Mouse (Mus musculus): ENCODE data around the gene Rassf10. TPM values are rescaled to one million over a fixed set of nuclear protein-coding genes. Genes with fewer than 3 reads are reported as not detected.
"Not testable (repeated sequence)": the region's sequence is repeated elsewhere in the genome, so short reads cannot be mapped to it uniquely, and the experiment has no call there.

Rassf10 gene
- polyA plus RNA-seq, 1 experiment from 2014 or later: 2.8 TPM

DNA sequence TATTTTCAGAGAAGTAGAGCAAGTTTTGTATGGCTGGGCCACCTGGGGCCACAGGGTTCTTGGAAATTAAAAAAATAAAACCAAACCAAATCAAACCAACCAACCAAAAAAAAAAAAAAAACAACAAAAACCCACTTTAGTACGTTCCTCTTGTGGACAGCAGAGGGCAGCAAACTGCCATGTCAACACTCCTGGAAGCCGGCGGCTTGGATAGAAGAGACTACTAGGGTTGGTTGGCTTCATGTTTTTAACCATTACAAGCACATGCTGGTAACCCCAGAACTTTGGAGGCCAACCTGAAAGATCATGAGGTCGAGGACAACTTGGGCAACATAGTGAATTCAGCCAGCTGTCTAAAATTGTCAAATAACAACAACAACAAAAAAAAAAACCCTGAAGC lies 33.9 kb upstream of the Rassf10 start:
- peaks cover 4% of the 10 kb centered on the region for H3K4me1 ChIP-seq (ENCODE audit: control insufficient read depth, insufficient read depth, low read length)
- no peak overlapping the region for H3K9ac ChIP-seq (replicated peaks; ENCODE audit: low read length)
- ATAC-seq (ENCODE audit: low FRiP score, low TSS enrichment) (no peak), DNase-seq (peak; percentile 91)
- no peak overlapping the region for H3K27ac ChIP-seq (replicated peaks; ENCODE audit: low read depth, low read length)
- no peaks in the 10 kb centered on the region for H3K36me3 ChIP-seq (ENCODE audit: control insufficient read depth, insufficient read depth, low read length)
- H3K4me3 ChIP-seq (replicated peaks; ENCODE audit: low read depth, low read length): no peak overlapping the region
- H3K4me2 ChIP-seq (ENCODE audit: low read length): no peak overlapping the region
- no peaks in the 10 kb centered on the region for H3K9me3 ChIP-seq (ENCODE audit: control insufficient read depth, low read length)
- WGBS: under 1% methylated on average over 4 of the region's 4 CpGs
- no peaks in the 10 kb centered on the region for H3K27me3 ChIP-seq (ENCODE audit: control insufficient read depth, insufficient read depth, low read length)

- Histone ChIP-seq H3K27ac (replicated peaks; ENCODE audit: low read depth, low read length) (no peak overlapping the region), H3K9ac (replicated peaks; ENCODE audit: low read length) (no peak overlapping the region), H3K4me3 (replicated peaks; ENCODE audit: low read depth, low read length) (no peak overlapping the region), H3K27me3 (ENCODE audit: control insufficient read depth, insufficient read depth, low read length) (no peaks in the 10 kb centered on the region), H3K4me1 (ENCODE audit: control insufficient read depth, insufficient read depth, low read length) (peaks cover 4% of the 10 kb centered on the region), H3K9me3 (ENCODE audit: control insufficient read depth, low read length) (no peaks in the 10 kb centered on the region), H3K4me2 (ENCODE audit: low read length) (no peak overlapping the region), H3K36me3 (ENCODE audit: control insufficient read depth, insufficient read depth, low read length) (no peaks in the 10 kb centered on the region)
- ATAC-seq (ENCODE audit: low FRiP score, low TSS enrichment) (no peak), DNase-seq (peak; percentile 37)
- 36% methylated on average over 4 of the region's 4 CpGs for WGBS
Observed at GRCm38 (mm10) chr7:112922801-112923200, 31.0 kb upstream of the Rassf10 start.

GRCm38 (mm10) chr7:112923712-112924111 lies 30.1 kb upstream of the Rassf10 start:
- Histone ChIP-seq H3K4me1 (ENCODE audit: control insufficient read depth, insufficient read depth, low read length) (no peaks in the 10 kb centered on the region; the same call in 1 of the 2 replicates), H3K27ac (replicated peaks; ENCODE audit: low read depth, low read length) (no peak overlapping the region), H3K9ac (replicated peaks; ENCODE audit: low read length) (no peak overlapping the region), H3K36me3 (ENCODE audit: control insufficient read depth, insufficient read depth, low read length) (no peaks in the 10 kb centered on the region), H3K4me2 (ENCODE audit: low read length) (no peak overlapping the region), H3K27me3 (ENCODE audit: control insufficient read depth, insufficient read depth, low read length) (no peaks in the 10 kb centered on the region), H3K4me3 (replicated peaks; ENCODE audit: low read depth, low read length) (no peak overlapping the region), H3K9me3 (ENCODE audit: control insufficient read depth, low read length) (no peaks in the 10 kb centered on the region)
- ATAC-seq (ENCODE audit: low FRiP score, low TSS enrichment): no peak
- DNase-seq: no peak
- WGBS: 76% methylated on average over 3 of the region's 3 CpGs

DNA sequence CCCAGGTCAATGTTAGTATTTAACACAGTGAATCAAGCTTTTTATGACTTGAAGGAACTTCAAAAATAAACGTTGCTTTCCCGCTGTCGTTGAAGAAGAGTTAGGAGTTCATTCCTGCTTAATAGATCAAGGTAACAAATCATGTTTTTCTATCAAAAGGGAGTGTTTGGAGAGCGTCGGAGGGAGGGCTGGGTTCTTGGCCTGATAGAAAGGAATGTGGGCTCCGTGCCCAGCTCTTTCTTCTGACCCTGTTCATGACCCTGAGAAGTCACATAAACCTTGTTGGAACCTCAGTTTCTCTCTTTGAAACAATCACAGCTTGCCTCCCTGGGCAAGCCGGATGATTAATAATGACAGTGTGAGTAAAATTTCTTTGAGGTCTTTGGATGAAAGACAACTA lies 23.1 kb upstream of the Rassf10 start:
- Histone ChIP-seq H3K4me2 (ENCODE audit: low read length) (no peak overlapping the region), H3K36me3 (ENCODE audit: control insufficient read depth, insufficient read depth, low read length) (no peaks in the 10 kb centered on the region), H3K4me1 (ENCODE audit: control insufficient read depth, insufficient read depth, low read length) (no peaks in the 10 kb centered on the region), H3K27me3 (ENCODE audit: control insufficient read depth, insufficient read depth, low read length) (no peaks in the 10 kb centered on the region), H3K9me3 (ENCODE audit: control insufficient read depth, low read length) (no peaks in the 10 kb centered on the region), H3K4me3 (replicated peaks; ENCODE audit: low read depth, low read length) (no peak overlapping the region), H3K9ac (replicated peaks; ENCODE audit: low read length) (no peak overlapping the region), H3K27ac (replicated peaks; ENCODE audit: low read depth, low read length) (no peak overlapping the region)
- ATAC-seq (ENCODE audit: low FRiP score, low TSS enrichment) (no peak), DNase-seq (no peak)
- 74% methylated on average over 7 of the region's 7 CpGs for WGBS

- DNase-seq; H3K36me3 ChIP-seq (ENCODE audit: control insufficient read depth, insufficient read depth, low read length); H3K4me3 ChIP-seq (replicated peaks; ENCODE audit: low read depth, low read length); H3K4me1 ChIP-seq (ENCODE audit: control insufficient read depth, insufficient read depth, low read length); H3K9me3 ChIP-seq (ENCODE audit: control insufficient read depth, low read length); H3K27me3 ChIP-seq (ENCODE audit: control insufficient read depth, insufficient read depth, low read length); H3K4me2 ChIP-seq (ENCODE audit: low read length); H3K9ac ChIP-seq (replicated peaks; ENCODE audit: low read length); H3K27ac ChIP-seq (replicated peaks; ENCODE audit: low read depth, low read length); ATAC-seq (ENCODE audit: low FRiP score, low TSS enrichment): not testable (repeated sequence)
- WGBS: 88% methylated on average over 5 of the region's 5 CpGs
Observed at GRCm38 (mm10) chr7:112935876-112936275, 17.9 kb upstream of the Rassf10 start.

DNA sequence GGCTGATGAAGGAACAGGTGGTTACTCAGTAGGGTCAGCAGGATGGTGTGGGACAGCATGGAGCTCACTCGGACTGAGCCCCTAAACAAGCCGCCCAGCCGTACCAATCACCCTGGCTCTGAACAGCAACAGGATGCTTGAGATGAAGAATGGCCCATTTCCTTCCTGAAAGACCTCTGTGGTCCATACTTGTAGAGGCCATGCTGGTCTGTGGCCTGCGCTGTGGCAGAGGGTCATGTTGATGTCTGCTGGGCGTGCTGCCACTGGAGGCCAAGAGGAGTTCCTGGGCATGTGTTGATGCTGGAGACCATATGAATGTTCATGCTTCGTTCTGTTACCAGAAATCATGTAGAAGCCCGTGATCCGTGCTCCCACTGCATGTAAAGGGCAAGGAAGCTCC lies 16.7 kb upstream of the Rassf10 start:
- Histone ChIP-seq H3K9me3 (ENCODE audit: control insufficient read depth, low read length) (no peaks in the 10 kb centered on the region), H3K27ac (replicated peaks; ENCODE audit: low read depth, low read length) (no peak overlapping the region), H3K4me2 (ENCODE audit: low read length) (no peak overlapping the region), H3K4me3 (replicated peaks; ENCODE audit: low read depth, low read length) (no peak overlapping the region), H3K36me3 (ENCODE audit: control insufficient read depth, insufficient read depth, low read length) (no peaks in the 10 kb centered on the region), H3K4me1 (ENCODE audit: control insufficient read depth, insufficient read depth, low read length) (no peaks in the 10 kb centered on the region), H3K27me3 (ENCODE audit: control insufficient read depth, insufficient read depth, low read length) (no peaks in the 10 kb centered on the region), H3K9ac (replicated peaks; ENCODE audit: low read length) (no peak overlapping the region)
- DNase-seq (no peak), ATAC-seq (ENCODE audit: low FRiP score, low TSS enrichment) (no peak)
- WGBS: 95% methylated on average over 8 of the region's 8 CpGs

DNA sequence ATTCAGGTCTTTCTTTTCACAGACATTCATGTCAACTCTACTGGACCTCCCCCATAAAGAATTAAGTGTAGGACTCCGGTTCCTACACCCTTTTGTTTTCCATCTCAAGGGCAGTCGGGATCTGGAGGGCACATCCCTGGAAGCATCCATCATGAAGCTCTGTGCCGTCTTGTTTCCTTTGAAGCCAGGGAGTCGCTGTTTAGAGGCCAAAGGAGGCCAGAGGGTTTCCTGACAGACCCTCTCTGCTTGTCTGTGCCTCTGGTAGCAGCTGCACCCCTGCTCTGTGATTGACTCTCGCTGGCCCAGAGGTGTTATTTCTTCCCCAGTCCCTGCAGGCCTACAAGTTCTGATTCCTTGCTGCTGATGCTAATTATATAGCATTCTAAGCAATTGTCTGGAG lies 14.8 kb upstream of the Rassf10 start:
- 59% methylated on average over 5 of the region's 5 CpGs for WGBS
- H3K9me3 ChIP-seq (ENCODE audit: control insufficient read depth, low read length): no peaks in the 10 kb centered on the region
- H3K9ac ChIP-seq (replicated peaks; ENCODE audit: low read length): no peak overlapping the region
- no peaks in the 10 kb centered on the region for H3K4me1 ChIP-seq (ENCODE audit: control insufficient read depth, insufficient read depth, low read length)
- H3K4me3 ChIP-seq (replicated peaks; ENCODE audit: low read depth, low read length): no peak overlapping the region
- H3K27me3 ChIP-seq (ENCODE audit: control insufficient read depth, insufficient read depth, low read length): no peaks in the 10 kb centered on the region
- DNase-seq: no peak
- no peaks in the 10 kb centered on the region for H3K36me3 ChIP-seq (ENCODE audit: control insufficient read depth, insufficient read depth, low read length)
- no peak for ATAC-seq (ENCODE audit: low FRiP score, low TSS enrichment)
- no peak overlapping the region for H3K4me2 ChIP-seq (ENCODE audit: low read length)
- no peak overlapping the region for H3K27ac ChIP-seq (replicated peaks; ENCODE audit: low read depth, low read length)

GRCm38 (mm10) chr7:112942567-112942966 lies 11.2 kb upstream of the Rassf10 start:
- H3K9ac ChIP-seq (replicated peaks; ENCODE audit: low read length): no peak overlapping the region
- no peak overlapping the region for H3K27ac ChIP-seq (replicated peaks; ENCODE audit: low read depth, low read length)
- H3K4me3 ChIP-seq (replicated peaks; ENCODE audit: low read depth, low read length): no peak overlapping the region
- no peaks in the 10 kb centered on the region for H3K4me1 ChIP-seq (ENCODE audit: control insufficient read depth, insufficient read depth, low read length)
- WGBS: 80% methylated on average over 5 of the region's 5 CpGs
- no peak for DNase-seq
- H3K36me3 ChIP-seq (ENCODE audit: control insufficient read depth, insufficient read depth, low read length): no peaks in the 10 kb centered on the region
- H3K9me3 ChIP-seq (ENCODE audit: control insufficient read depth, low read length): no peaks in the 10 kb centered on the region
- H3K4me2 ChIP-seq (ENCODE audit: low read length): no peak overlapping the region
- ATAC-seq (ENCODE audit: low FRiP score, low TSS enrichment): no peak
- H3K27me3 ChIP-seq (ENCODE audit: control insufficient read depth, insufficient read depth, low read length): no peaks in the 10 kb centered on the region

DNA sequence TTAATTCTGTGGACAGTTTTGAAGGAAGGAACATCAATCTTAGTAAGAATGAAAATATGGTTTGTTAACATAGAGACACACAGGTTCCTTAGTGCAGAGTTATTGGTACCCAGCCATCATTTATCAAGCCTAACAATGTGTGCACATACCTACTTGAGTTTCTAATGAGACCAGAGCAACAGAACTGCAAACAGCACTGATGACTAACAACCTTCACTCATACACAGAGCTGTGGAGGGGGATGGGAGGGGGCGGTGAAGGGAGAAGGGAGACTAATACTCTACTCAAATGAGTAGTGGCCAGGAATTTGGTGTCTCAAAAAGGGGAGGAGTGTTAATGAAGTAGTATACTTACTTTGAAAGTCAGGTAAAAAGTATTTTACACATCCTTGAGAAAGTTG lies 10.7 kb upstream of the Rassf10 start:
- Histone ChIP-seq H3K4me1 (ENCODE audit: control insufficient read depth, insufficient read depth, low read length) (no peaks in the 10 kb centered on the region), H3K4me2 (ENCODE audit: low read length) (no peak overlapping the region), H3K27me3 (ENCODE audit: control insufficient read depth, insufficient read depth, low read length) (no peaks in the 10 kb centered on the region), H3K27ac (replicated peaks; ENCODE audit: low read depth, low read length) (no peak overlapping the region), H3K9ac (replicated peaks; ENCODE audit: low read length) (no peak overlapping the region), H3K9me3 (ENCODE audit: control insufficient read depth, low read length) (no peaks in the 10 kb centered on the region), H3K36me3 (ENCODE audit: control insufficient read depth, insufficient read depth, low read length) (no peaks in the 10 kb centered on the region), H3K4me3 (replicated peaks; ENCODE audit: low read depth, low read length) (no peak overlapping the region)
- no peak for ATAC-seq (ENCODE audit: low FRiP score, low TSS enrichment)
- WGBS: 81% methylated on average over 1 of the region's 1 CpGs
- no peak for DNase-seq
